Mouse (Mus musculus) lung, postnatal 25 days (tissue): ENCODE measurements around the gene Ucn3.

ENCODE experiments used
- DNase-seq: peaks from one replicate; pipeline ENCODE4 v3.0.0; 2022; ENCODE audit warnings: low spot score

Gene Ucn3

DNA sequence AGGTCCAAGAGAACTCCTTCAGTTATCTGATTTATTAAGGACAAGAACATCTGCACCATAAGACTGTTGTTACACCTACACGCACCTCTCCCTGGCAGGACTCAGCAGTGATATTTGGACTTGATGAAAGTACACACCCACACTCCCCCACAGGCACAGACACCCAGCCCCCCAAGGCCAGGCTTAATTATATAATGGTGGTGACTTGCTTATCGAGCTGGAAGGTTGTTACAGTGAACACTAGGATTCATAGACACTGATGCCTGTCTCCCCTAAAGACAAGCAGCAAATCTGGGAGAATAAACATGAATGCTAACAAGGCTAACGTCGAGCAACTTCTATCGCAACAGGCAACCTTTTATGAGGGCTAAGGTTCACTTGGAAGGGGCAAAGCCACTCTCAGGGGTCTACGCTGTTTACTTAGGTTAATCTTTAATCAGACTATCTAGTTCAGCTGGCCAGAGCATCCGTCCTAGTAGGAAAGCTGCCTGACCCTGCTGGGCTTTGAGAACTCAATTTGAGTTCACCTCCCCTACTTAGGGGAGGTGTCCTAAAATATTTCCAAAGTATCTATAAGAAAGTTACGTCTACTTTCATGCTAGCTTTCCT, 53.6 kb downstream of the Ucn3 start:
- no peak for DNase-seq
